Mouse (Mus musculus): ENCODE measurements around the gene Kcnk6. TPM values are rescaled to one million over a fixed set of nuclear protein-coding genes. Genes with fewer than 3 reads are reported as not detected.
A peak's percentile ranks its signal among the peaks of the same experiment; 100 is the strongest.
"Not testable (repeated sequence)": the region's sequence is repeated elsewhere in the genome, so short reads cannot be mapped to it uniquely, and the experiment has no call there.

Kcnk6 gene
- polyA plus RNA-seq, 1 experiment from 2014 or later = not detected

GRCm38 (mm10) chr7:29212199-29212765 is 20.0 kb downstream of the Kcnk6 start:
- CTCF ChIA-PET = no interaction called here
- TF ChIP-seq CTCF (IDR thresholded peaks at IDR 0.05) = no peak
- no peak for ATAC-seq
- in situ Hi-C loops (cut with MboI; ENCODE audit: low pct_unique_long_range_greater_than_20kb) = no loop called here
- no peak for DNase-seq (ENCODE audit: low read depth, low spot score)
- POLR2A ChIA-PET = no interaction called here
- H3K27me3 ChIP-seq = no peaks in the 10 kb centered on the region

- TF ChIP-seq CTCF (IDR thresholded peaks at IDR 0.05) = no peak
- ChIA-PET POLR2A (no interaction called here), CTCF (no interaction called here)
- in situ Hi-C loops (cut with MboI; ENCODE audit: low pct_unique_long_range_greater_than_20kb) = no loop called here
- peak; percentile 64 for ATAC-seq
- peak; percentile 27 for DNase-seq (ENCODE audit: low read depth, low spot score)
- H3K27me3 ChIP-seq = no peaks in the 10 kb centered on the region
Observed at GRCm38 (mm10) chr7:29211415-29212198, 20.7 kb downstream of the Kcnk6 start.

DNA sequence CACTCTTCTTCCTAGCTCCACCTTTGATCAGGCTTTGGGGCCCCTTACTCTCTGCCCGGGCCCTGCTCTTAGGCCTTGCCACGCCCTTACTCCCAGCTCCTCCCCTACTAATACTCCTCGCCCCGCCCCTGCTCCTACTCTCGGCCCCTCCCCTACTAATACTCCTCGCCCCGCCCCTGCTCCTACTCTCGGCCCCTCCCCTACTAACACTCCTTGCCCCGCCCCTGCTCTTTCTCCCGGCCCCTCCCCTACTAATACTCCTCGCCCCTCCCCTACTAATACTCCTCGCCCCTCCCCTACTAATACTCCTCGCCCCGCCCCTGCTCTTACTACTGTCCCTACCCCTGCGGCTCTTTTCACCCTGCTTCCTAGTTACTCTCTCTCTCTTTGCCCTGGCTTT is 21.3 kb downstream of the Kcnk6 start:
- POLR2A ChIA-PET; DNase-seq (ENCODE audit: low read depth, low spot score): not testable (repeated sequence)
- ATAC-seq = peak; percentile 33

GRCm38 (mm10) chr7:29202577-29202976 is 29.7 kb downstream of the Kcnk6 start:
- in situ Hi-C loops (cut with MboI; ENCODE audit: low pct_unique_long_range_greater_than_20kb) = loop anchor here (5.0 kb wide), 1 partner anchor 515 kb away; no protein-coding TSS in a partner anchor
- H3K27me3 ChIP-seq = peaks cover 7% of the 10 kb centered on the region
- ChIA-PET POLR2A (interaction anchor here (0.6 kb wide), 1 partner anchor 57 kb away, joined by 4 read pairs; no protein-coding TSS in a partner anchor), CTCF (no interaction called here)
- ATAC-seq = no peak
- no peak for TF ChIP-seq CTCF (IDR thresholded peaks at IDR 0.05)
- no peak for DNase-seq (ENCODE audit: low read depth, low spot score)

More for the DNA sequence above, 21.3 kb downstream of the Kcnk6 start:
- CTCF ChIA-PET; H3K27me3 ChIP-seq; in situ Hi-C loops (cut with MboI; ENCODE audit: low pct_unique_long_range_greater_than_20kb): not testable (repeated sequence)

GRCm38 (mm10) chr7:29194230-29194629 is 38.1 kb downstream of the Kcnk6 start:
- in situ Hi-C loops (cut with MboI; ENCODE audit: low pct_unique_long_range_greater_than_20kb); ATAC-seq; DNase-seq (ENCODE audit: low read depth, low spot score); POLR2A ChIA-PET; CTCF ChIA-PET; H3K27me3 ChIP-seq: not testable (repeated sequence)

GRCm38 (mm10) chr7:29181323-29181722 is 51.0 kb downstream of the Kcnk6 start:
- POLR2A ChIA-PET = not testable (repeated sequence)

DNA sequence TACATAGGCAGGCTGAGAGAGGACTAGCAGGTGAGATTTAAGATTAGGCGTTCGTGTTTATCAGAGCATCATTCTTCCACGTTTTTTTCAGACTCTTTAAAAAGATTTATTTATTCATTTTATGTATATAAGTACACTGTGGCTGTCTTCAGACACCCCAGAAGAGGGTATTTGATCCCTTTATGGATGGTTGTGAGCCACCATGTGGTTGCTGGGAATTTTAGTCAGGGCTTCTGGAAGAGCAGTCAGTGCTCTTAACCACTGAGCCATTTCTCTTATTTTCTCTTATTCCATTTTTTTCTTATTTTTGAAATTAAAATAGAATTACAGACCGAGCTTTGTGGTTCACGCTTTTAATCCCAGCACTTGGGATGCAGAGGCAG is 51.5 kb downstream of the Kcnk6 start:
- in situ Hi-C loops (cut with MboI; ENCODE audit: low pct_unique_long_range_greater_than_20kb) = loop anchor here (5.0 kb wide), 1 partner anchor 106 kb away; the partner anchor contains the start of gene Ppp1r14a
- no peaks in the 10 kb centered on the region for H3K27me3 ChIP-seq
- ChIA-PET POLR2A (interaction anchor here (1.5 kb wide), 1 partner anchor 11 kb away, joined by 7 read pairs; the partner anchor contains the start of genes Ggn and Spred3), CTCF (interaction anchor here (1.2 to 1.5 kb wide), 2 partner anchors 116 to 120 kb away, joined by 4 to 6 read pairs; no protein-coding TSS in a partner anchor)
- TF ChIP-seq CTCF (IDR thresholded peaks at IDR 0.05) = no peak
- DNase-seq (ENCODE audit: low read depth, low spot score) (no peak), ATAC-seq (peak; percentile 9)

More at GRCm38 (mm10) chr7:29181323-29181722, 51.0 kb downstream of the Kcnk6 start:
- not testable (repeated sequence) for ATAC-seq; DNase-seq (ENCODE audit: low read depth, low spot score); H3K27me3 ChIP-seq
- in situ Hi-C loops (cut with MboI; ENCODE audit: low pct_unique_long_range_greater_than_20kb) = loop anchor here (5.0 kb wide), 1 partner anchor 106 kb away; the partner anchor contains the start of gene Ppp1r14a
- CTCF ChIA-PET = interaction anchor here (1.5 kb wide), 1 partner anchor 116 kb away, joined by 6 read pairs; no protein-coding TSS in a partner anchor

- ATAC-seq = peak; percentile 88
- DNase-seq (ENCODE audit: low read depth, low spot score) = peak; percentile 94
- ChIA-PET CTCF (interaction anchor here (1.2 to 2.3 kb wide), 4 partner anchors 10 to 121 kb away, joined by 4 to 9 read pairs (median 5); partner anchors contain the start of genes Ggn and Spred3), POLR2A (interaction anchor here (1.1 to 1.5 kb wide), 2 partner anchors 10 to 67 kb away, joined by 3 to 7 read pairs; partner anchors contain the start of genes Ggn and Spred3)
- no peak for TF ChIP-seq CTCF (IDR thresholded peaks at IDR 0.05)
- in situ Hi-C loops (cut with MboI; ENCODE audit: low pct_unique_long_range_greater_than_20kb) = loop anchor here (5.0 kb wide), 1 partner anchor 107 kb away; the partner anchor contains the start of gene Ppp1r14a
- no peaks in the 10 kb centered on the region for H3K27me3 ChIP-seq
Observed at GRCm38 (mm10) chr7:29180077-29180853, 52.0 kb downstream of the Kcnk6 start, which contains the start of gene Psmd8. Gene Psmd8 (minus strand): TSS chr7:29180701.

DNA sequence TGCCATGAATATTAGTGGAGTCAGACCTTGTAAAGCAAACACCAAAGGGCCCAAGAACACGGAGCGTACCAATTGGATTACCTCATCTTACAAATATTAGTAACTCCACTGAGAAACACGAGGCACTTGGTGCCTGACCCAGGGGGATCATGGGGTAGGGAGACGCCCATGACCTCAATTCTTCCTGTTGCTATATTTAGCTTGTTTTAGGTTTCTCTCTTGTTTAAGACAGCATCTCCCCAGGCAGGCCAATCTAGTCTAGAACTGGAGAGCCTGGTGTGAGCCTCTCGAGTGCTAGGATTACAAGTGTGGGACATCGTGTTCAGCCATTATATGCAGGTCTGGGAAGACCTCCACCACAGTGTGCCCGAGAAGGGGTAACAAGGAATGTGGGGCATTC is 53.0 kb downstream of the Kcnk6 start:
- ChIA-PET CTCF (interaction anchor here (1.1 to 2.3 kb wide), 4 partner anchors 9 to 112 kb away, joined by 4 to 9 read pairs (median 4); partner anchors contain the start of genes Ggn and Spred3), POLR2A (interaction anchor here (1.1 to 1.5 kb wide), 2 partner anchors 9 to 68 kb away, joined by 3 to 7 read pairs; partner anchors contain the start of genes Ggn and Spred3)
- DNase-seq (ENCODE audit: low read depth, low spot score) = no peak
- no peaks in the 10 kb centered on the region for H3K27me3 ChIP-seq
- no peak for TF ChIP-seq CTCF (IDR thresholded peaks at IDR 0.05)
- ATAC-seq = no peak
- in situ Hi-C loops (cut with MboI; ENCODE audit: low pct_unique_long_range_greater_than_20kb) = loop anchor here (5.0 kb wide), 1 partner anchor 63 kb away; no protein-coding TSS in a partner anchor

GRCm38 (mm10) chr7:29178106-29178505 is 54.2 kb downstream of the Kcnk6 start:
- ChIA-PET POLR2A (no interaction called here), CTCF (interaction anchor here (0.8 to 2.3 kb wide), 3 partner anchors 52 to 123 kb away, joined by 4 read pairs; no protein-coding TSS in a partner anchor)
- in situ Hi-C loops (cut with MboI; ENCODE audit: low pct_unique_long_range_greater_than_20kb) = loop anchor here (5.0 kb wide), 1 partner anchor 64 kb away; no protein-coding TSS in a partner anchor
- no peak for DNase-seq (ENCODE audit: low read depth, low spot score)
- TF ChIP-seq CTCF (IDR thresholded peaks at IDR 0.05) = no peak
- no peaks in the 10 kb centered on the region for H3K27me3 ChIP-seq
- ATAC-seq = no peak

Data from Patski (cell line).